Mouse (Mus musculus) lung, postnatal 0 days (tissue): ENCODE data around the gene Tnk2.

Experiments used
- CTCF ChIP-seq: IDR thresholded peaks from 2 replicates; pipeline ENCODE4 v1.5.1; 2016; ENCODE audit warnings: antibody characterized with exemption, mild to moderate bottlenecking
- EP300 ChIP-seq: IDR thresholded peaks from 2 replicates; pipeline ENCODE4 v1.6.1; 2016; ENCODE audit warnings: antibody characterized with exemption, mild to moderate bottlenecking, control low read depth

GRCm38 (mm10) chr16:32724259-32724658 is 80.6 kb downstream of the Tnk2 start:
- TF ChIP-seq CTCF (no peak), EP300 (no peak)
